Mouse (Mus musculus): ENCODE measurements around the gene Gm14085. TPM values are rescaled to one million over a fixed set of nuclear protein-coding genes. Genes with fewer than 3 reads are reported as not detected.

The Gm14085 gene
- total and polyA plus RNA-seq, 2 experiments: not detected

GRCm38 (mm10) chr2:122570430-122570829, 85.7 kb downstream of the Gm14085 start:
- no peaks in the 10 kb centered on the region for H3K4me1 ChIP-seq (ENCODE audit: control insufficient read depth, insufficient read depth, low read length)
- 67% methylated on average over 4 of the region's 4 CpGs for WGBS
- no peak overlapping the region for H3K4me3 ChIP-seq (ENCODE audit: insufficient read depth, low read depth, low read length)
- H3K36me3 ChIP-seq (ENCODE audit: control insufficient read depth, insufficient read depth, low read length): no peaks in the 10 kb centered on the region
- no peak overlapping the region for H3K27ac ChIP-seq (replicated peaks; ENCODE audit: insufficient read depth, low read depth, low read length)
- no peaks in the 10 kb centered on the region for H3K79me2 ChIP-seq (ENCODE audit: control insufficient read depth, insufficient read depth, low read length)
- DNase-seq (ENCODE audit: extremely low read depth, low read depth, low spot score): no peak
- TF ChIP-seq POLR2A (IDR thresholded peaks at IDR 0.05; ENCODE audit: extremely low read depth, insufficient read depth, low read length): no peak
- TF ChIP-seq CTCF (IDR thresholded peaks at IDR 0.05; ENCODE audit: low read depth, low read length): no peak
- no peaks in the 10 kb centered on the region for H3K27me3 ChIP-seq (ENCODE audit: control insufficient read depth, insufficient read depth, low read length)
- H3K9ac ChIP-seq (ENCODE audit: low read depth, low read length): no peak overlapping the region

- no peak overlapping the region for H3K27ac ChIP-seq (replicated peaks; ENCODE audit: insufficient read depth, low read depth, low read length)
- no peaks in the 10 kb centered on the region for H3K79me2 ChIP-seq (ENCODE audit: control insufficient read depth, insufficient read depth, low read length)
- H3K9ac ChIP-seq (ENCODE audit: low read depth, low read length): no peak overlapping the region
- no peaks in the 10 kb centered on the region for H3K36me3 ChIP-seq (ENCODE audit: control insufficient read depth, insufficient read depth, low read length)
- no peak for TF ChIP-seq POLR2A (IDR thresholded peaks at IDR 0.05; ENCODE audit: extremely low read depth, insufficient read depth, low read length)
- TF ChIP-seq CTCF (IDR thresholded peaks at IDR 0.05; ENCODE audit: low read depth, low read length): no peak
- DNase-seq (ENCODE audit: extremely low read depth, low read depth, low spot score): no peak
- WGBS: 81% methylated on average over 4 of the region's 4 CpGs
- H3K4me1 ChIP-seq (ENCODE audit: control insufficient read depth, insufficient read depth, low read length): no peaks in the 10 kb centered on the region
- H3K27me3 ChIP-seq (ENCODE audit: control insufficient read depth, insufficient read depth, low read length): no peaks in the 10 kb centered on the region
- no peak overlapping the region for H3K4me3 ChIP-seq (ENCODE audit: insufficient read depth, low read depth, low read length)
These were observed 86.6 kb downstream of the Gm14085 start for GRCm38 (mm10) chr2:122571326-122571725.

GRCm38 (mm10) chr2:122572438-122572837, 87.7 kb downstream of the Gm14085 start:
- Histone ChIP-seq H3K4me1 (ENCODE audit: control insufficient read depth, insufficient read depth, low read length) (no peaks in the 10 kb centered on the region), H3K4me3 (ENCODE audit: insufficient read depth, low read depth, low read length) (no peak overlapping the region), H3K27ac (replicated peaks; ENCODE audit: insufficient read depth, low read depth, low read length) (no peak overlapping the region), H3K79me2 (ENCODE audit: control insufficient read depth, insufficient read depth, low read length) (no peaks in the 10 kb centered on the region), H3K27me3 (ENCODE audit: control insufficient read depth, insufficient read depth, low read length) (no peaks in the 10 kb centered on the region), H3K9ac (ENCODE audit: low read depth, low read length) (no peak overlapping the region), H3K36me3 (ENCODE audit: control insufficient read depth, insufficient read depth, low read length) (no peaks in the 10 kb centered on the region)
- 71% methylated on average over 1 of the region's 1 CpGs for WGBS
- TF ChIP-seq CTCF (IDR thresholded peaks at IDR 0.05; ENCODE audit: low read depth, low read length) (no peak), POLR2A (IDR thresholded peaks at IDR 0.05; ENCODE audit: extremely low read depth, insufficient read depth, low read length) (no peak)
- peak; percentile 20 for DNase-seq (ENCODE audit: extremely low read depth, low read depth, low spot score)

GRCm38 (mm10) chr2:122575470-122575869, 90.7 kb downstream of the Gm14085 start:
- Histone ChIP-seq H3K4me3 (ENCODE audit: insufficient read depth, low read depth, low read length) (no peak overlapping the region), H3K4me1 (ENCODE audit: control insufficient read depth, insufficient read depth, low read length) (no peaks in the 10 kb centered on the region), H3K79me2 (ENCODE audit: control insufficient read depth, insufficient read depth, low read length) (no peaks in the 10 kb centered on the region), H3K27ac (replicated peaks; ENCODE audit: insufficient read depth, low read depth, low read length) (peak overlapping the region; percentile 47), H3K36me3 (ENCODE audit: control insufficient read depth, insufficient read depth, low read length) (no peaks in the 10 kb centered on the region), H3K27me3 (ENCODE audit: control insufficient read depth, insufficient read depth, low read length) (no peaks in the 10 kb centered on the region), H3K9ac (ENCODE audit: low read depth, low read length) (no peak overlapping the region)
- TF ChIP-seq POLR2A (IDR thresholded peaks at IDR 0.05; ENCODE audit: extremely low read depth, insufficient read depth, low read length) (no peak), CTCF (IDR thresholded peaks at IDR 0.05; ENCODE audit: low read depth, low read length) (no peak)
- no peak for DNase-seq (ENCODE audit: extremely low read depth, low read depth, low spot score)
- WGBS: 57% methylated on average over 11 of the region's 11 CpGs

- no peak for TF ChIP-seq POLR2A (IDR thresholded peaks at IDR 0.05; ENCODE audit: extremely low read depth, insufficient read depth, low read length)
- no peak for TF ChIP-seq CTCF (IDR thresholded peaks at IDR 0.05; ENCODE audit: low read depth, low read length)
- Histone ChIP-seq H3K79me2 (ENCODE audit: control insufficient read depth, insufficient read depth, low read length) (no peaks in the 10 kb centered on the region), H3K9ac (ENCODE audit: low read depth, low read length) (no peak overlapping the region), H3K4me1 (ENCODE audit: control insufficient read depth, insufficient read depth, low read length) (no peaks in the 10 kb centered on the region), H3K27ac (replicated peaks; ENCODE audit: insufficient read depth, low read depth, low read length) (0 out of 2 replicates have a peak overlapping the region, but pooled peaks have one; percentile 4), H3K36me3 (ENCODE audit: control insufficient read depth, insufficient read depth, low read length) (no peaks in the 10 kb centered on the region), H3K4me3 (ENCODE audit: insufficient read depth, low read depth, low read length) (no peak overlapping the region), H3K27me3 (ENCODE audit: control insufficient read depth, insufficient read depth, low read length) (no peaks in the 10 kb centered on the region)
- DNase-seq (ENCODE audit: extremely low read depth, low read depth, low spot score): peak; percentile 17
- 55% methylated on average over 5 of the region's 5 CpGs for WGBS
These were observed 91.6 kb downstream of the Gm14085 start for GRCm38 (mm10) chr2:122576295-122576694.

- Histone ChIP-seq H3K36me3 (ENCODE audit: control insufficient read depth, insufficient read depth, low read length) (no peaks in the 10 kb centered on the region), H3K27me3 (ENCODE audit: control insufficient read depth, insufficient read depth, low read length) (no peaks in the 10 kb centered on the region), H3K79me2 (ENCODE audit: control insufficient read depth, insufficient read depth, low read length) (no peaks in the 10 kb centered on the region), H3K4me3 (ENCODE audit: insufficient read depth, low read depth, low read length) (no peak overlapping the region), H3K9ac (ENCODE audit: low read depth, low read length) (no peak overlapping the region), H3K4me1 (ENCODE audit: control insufficient read depth, insufficient read depth, low read length) (no peaks in the 10 kb centered on the region), H3K27ac (replicated peaks; ENCODE audit: insufficient read depth, low read depth, low read length) (no peak overlapping the region)
- 77% methylated on average over 1 of the region's 1 CpGs for WGBS
- DNase-seq (ENCODE audit: extremely low read depth, low read depth, low spot score): no peak
- no peak for TF ChIP-seq POLR2A (IDR thresholded peaks at IDR 0.05; ENCODE audit: extremely low read depth, insufficient read depth, low read length)
- no peak for TF ChIP-seq CTCF (IDR thresholded peaks at IDR 0.05; ENCODE audit: low read depth, low read length)
These were observed 92.6 kb downstream of the Gm14085 start for GRCm38 (mm10) chr2:122577316-122577715.

Other genes starting within 250 kb of the Gm14085 start
- gene Duox2, start 186.5 kb upstream of the Gm14085 start, total RNA-seq (2014; rRNA removed): 0.07 TPM in 1 of 2 replicates, not detected in the other
- 0.02 and 0.04 TPM in 2 replicates for gene Duox2, start 186.5 kb upstream of the Gm14085 start, polyA plus RNA-seq (2012; rRNA removed)
- gene Duoxa2, start 186.0 kb upstream of the Gm14085 start, total RNA-seq (2014; rRNA removed): 0.09 TPM in 1 of 2 replicates, not detected in the other
- not detected in 2 replicates for gene Duoxa2, start 186.0 kb upstream of the Gm14085 start, polyA plus RNA-seq (2012; rRNA removed)
- gene Duoxa1, start 171.2 kb upstream of the Gm14085 start, total RNA-seq (2014; rRNA removed): not detected in 2 replicates
- gene Duoxa1, start 171.2 kb upstream of the Gm14085 start, polyA plus RNA-seq (2012; rRNA removed): not detected in 2 replicates
- gene Duox1, start 169.3 kb upstream of the Gm14085 start, total RNA-seq (2014; rRNA removed): not detected in 2 replicates
- gene Duox1, start 169.3 kb upstream of the Gm14085 start, polyA plus RNA-seq (2012; rRNA removed): not detected in 2 replicates
- 6.6 and 6.7 TPM in 2 replicates for gene Shf, start 115.8 kb upstream of the Gm14085 start, total RNA-seq (2014; rRNA removed)
- gene Shf, start 115.8 kb upstream of the Gm14085 start, polyA plus RNA-seq (2012; rRNA removed): 8.1 and 14.0 TPM in 2 replicates
- 1.2 and 1.7 TPM in 2 replicates for gene Slc28a2, start 58.5 kb upstream of the Gm14085 start, total RNA-seq (2014; rRNA removed)
- gene Slc28a2, start 58.5 kb upstream of the Gm14085 start, polyA plus RNA-seq (2012; rRNA removed): 0.22 and 0.38 TPM in 2 replicates
- 11.9 and 13.6 TPM in 2 replicates for gene Gatm, start 126.4 kb downstream of the Gm14085 start, total RNA-seq (2014; rRNA removed)
- gene Gatm, start 126.4 kb downstream of the Gm14085 start, polyA plus RNA-seq (2012; rRNA removed): 3.2 and 9.9 TPM in 2 replicates
- not detected in 2 replicates for gene AA467197, start 152.0 kb downstream of the Gm14085 start, total RNA-seq (2014; rRNA removed)
- not detected in 2 replicates for gene AA467197, start 152.0 kb downstream of the Gm14085 start, polyA plus RNA-seq (2012; rRNA removed)
- 8.5 and 8.8 TPM in 2 replicates for gene Slc30a4, start 217.7 kb downstream of the Gm14085 start, total RNA-seq (2014; rRNA removed)
- 2.3 and 2.4 TPM in 2 replicates for gene Slc30a4, start 217.7 kb downstream of the Gm14085 start, polyA plus RNA-seq (2012; rRNA removed)

Measured in liver, adult 2 months (tissue).